Mouse (Mus musculus): ENCODE measurements at regions not wholly inside any gene's neighbourhood (a gene's known extent, or its start where the extent isn't known, plus 50 kb on each side); places are given as distances from the start of the nearest gene placed in this dataset.

DNA sequence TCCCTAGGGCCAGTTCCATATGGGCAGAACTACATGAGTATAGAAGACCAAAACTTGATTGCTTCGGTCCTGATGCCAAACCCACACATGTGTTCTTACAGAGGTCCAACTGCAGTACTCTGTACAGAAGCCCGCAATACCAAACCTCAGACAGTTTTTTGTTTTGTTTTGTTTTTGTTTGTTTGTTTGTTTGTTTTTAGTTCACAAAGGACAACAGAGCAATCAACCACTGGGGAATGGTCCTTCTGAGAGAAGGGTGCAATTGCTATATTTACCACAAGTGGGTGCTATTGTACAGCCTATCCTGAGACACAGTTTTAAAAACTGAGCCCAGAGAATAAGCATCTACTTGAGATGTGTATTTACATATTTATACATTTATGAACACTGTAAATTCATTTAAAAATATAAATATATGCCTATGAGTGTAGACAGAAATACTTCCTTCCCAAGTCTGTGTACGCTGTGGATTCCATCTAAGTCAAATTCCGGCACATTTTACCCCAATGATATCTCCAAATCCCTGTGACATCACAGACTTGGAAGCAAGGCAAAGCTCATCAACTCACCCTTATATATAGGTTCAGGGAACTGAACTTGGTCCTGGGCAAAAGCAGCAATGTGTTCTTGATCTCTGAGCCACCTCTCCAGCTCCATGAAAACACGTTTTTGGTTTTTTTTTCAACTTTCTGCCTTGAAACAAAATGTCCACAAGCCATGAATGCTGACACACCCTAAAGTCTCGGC lies 101.3 kb upstream of the A26c2 start:
- no peak overlapping the region for H3K4me3 ChIP-seq
- H3K27me3 ChIP-seq: no peaks in the 10 kb centered on the region
- H3K9me3 ChIP-seq: no peaks in the 10 kb centered on the region
- WGBS: 65% methylated on average over 6 of the region's 6 CpGs
- no peak overlapping the region for H3K4me2 ChIP-seq (replicated peaks)
- peak; percentile 66 for ATAC-seq (replicated peaks)
- H3K36me3 ChIP-seq: no peaks in the 10 kb centered on the region
- H3K27ac ChIP-seq (replicated peaks): no peak overlapping the region
- H3K9ac ChIP-seq (replicated peaks): no peak overlapping the region
- no peaks in the 10 kb centered on the region for H3K4me1 ChIP-seq

DNA sequence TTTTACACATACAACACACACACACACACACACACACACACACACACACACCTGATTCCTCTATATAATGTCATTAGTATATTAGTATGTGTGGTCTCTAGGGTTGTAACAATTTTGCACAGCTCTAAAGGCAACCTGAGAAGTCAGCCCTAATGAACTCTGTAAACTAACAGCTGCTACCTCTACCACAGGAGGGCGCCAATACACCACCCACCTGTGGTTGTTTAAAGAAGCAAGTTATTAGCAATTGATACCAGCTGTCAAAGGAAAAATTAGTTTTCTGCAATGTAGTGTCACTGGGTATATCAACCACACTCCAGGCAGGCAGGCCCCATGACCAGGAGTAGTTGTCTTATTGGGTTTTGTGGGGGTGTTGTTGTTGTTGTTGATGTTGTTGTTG lies 98.8 kb upstream of the A26c2 start:
- Histone ChIP-seq H3K27ac (replicated peaks) (no peak overlapping the region), H3K9me3 (no peaks in the 10 kb centered on the region), H3K27me3 (no peaks in the 10 kb centered on the region), H3K4me2 (replicated peaks) (no peak overlapping the region), H3K9ac (replicated peaks) (no peak overlapping the region), H3K36me3 (no peaks in the 10 kb centered on the region), H3K4me1 (no peaks in the 10 kb centered on the region), H3K4me3 (no peak overlapping the region)
- WGBS: 0% methylated on average over 1 of the region's 1 CpGs
- ATAC-seq (replicated peaks): no peak

DNA sequence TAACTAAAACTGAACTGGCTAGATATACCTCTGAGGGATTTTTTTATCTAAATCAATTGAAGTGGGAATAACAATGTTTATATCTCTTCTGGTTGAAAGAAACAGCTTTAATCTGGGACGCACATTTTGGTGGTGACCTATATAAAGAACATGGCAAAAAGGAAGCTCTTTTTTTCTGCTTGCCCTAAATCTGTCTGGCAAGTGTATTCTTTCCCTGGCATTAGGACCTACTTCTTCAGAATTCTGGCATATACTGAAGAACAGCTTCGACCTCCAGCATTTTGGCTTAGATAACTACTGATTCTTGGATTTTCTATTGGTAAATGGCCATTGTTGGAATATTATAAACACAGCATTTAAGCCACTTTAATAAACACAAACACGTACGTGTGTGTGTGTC lies 70.9 kb upstream of the A26c2 start:
- Histone ChIP-seq H3K4me1 (no peaks in the 10 kb centered on the region), H3K27ac (replicated peaks) (no peak overlapping the region), H3K9ac (replicated peaks) (no peak overlapping the region), H3K4me3 (no peak overlapping the region), H3K27me3 (no peaks in the 10 kb centered on the region), H3K36me3 (no peaks in the 10 kb centered on the region), H3K9me3 (no peaks in the 10 kb centered on the region), H3K4me2 (replicated peaks) (no peak overlapping the region)
- no peak for ATAC-seq (replicated peaks)
- 72% methylated on average over 4 of the region's 4 CpGs for WGBS

DNA sequence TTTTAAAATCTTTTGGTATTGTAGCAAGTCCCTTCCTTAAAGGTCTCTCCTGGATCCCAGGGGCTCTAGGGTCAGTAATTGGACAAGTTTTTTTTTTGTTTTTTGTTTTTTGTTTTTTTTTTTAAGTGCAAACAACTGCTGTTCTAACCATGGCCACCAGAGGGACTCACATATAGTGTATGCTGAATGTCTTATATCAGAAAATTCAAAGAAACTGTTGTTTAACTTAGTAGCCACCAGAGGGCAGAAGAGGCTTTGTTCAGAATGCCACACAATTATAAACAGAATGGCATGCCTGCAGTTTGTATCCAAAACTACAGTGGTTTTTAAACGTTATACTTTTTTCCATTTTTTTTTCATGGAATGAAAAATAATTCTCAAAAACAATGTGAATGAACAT lies 53.6 kb upstream of the A26c2 start:
- Histone ChIP-seq H3K4me1 (no peaks in the 10 kb centered on the region), H3K36me3 (no peaks in the 10 kb centered on the region), H3K9me3 (no peaks in the 10 kb centered on the region), H3K4me2 (replicated peaks) (no peak overlapping the region), H3K27ac (replicated peaks) (no peak overlapping the region), H3K9ac (replicated peaks) (no peak overlapping the region), H3K27me3 (no peaks in the 10 kb centered on the region), H3K4me3 (no peak overlapping the region)
- WGBS: 9% methylated on average over 1 of the region's 1 CpGs
- ATAC-seq (replicated peaks): peak; percentile 84

All from forebrain, embryonic 15.5 days (tissue).